Mouse (Mus musculus) T-helper 1 cell (primary cell): Measurements from ENCODE around the gene Gm14391.
"Not testable (repeated sequence)": the region's sequence is repeated elsewhere in the genome, so short reads cannot be mapped to it uniquely, and the experiment has no call there.

Source experiments
- in situ Hi-C: fragments of 300-600 bp; cut with MboI, MseI; formaldehyde crosslinking; loops from one replicate; pipeline ENCODE4 v1.15.1; 2025; ENCODE audit warnings: high pct_unique_total_duplicates

Gene Gm14391

GRCm38 (mm10) chr2:175206732-175207131 lies at the start of gene Gm14391:
Gm14391 (minus strand) TSS chr2:175206917.
- in situ Hi-C loops, result loop anchor here (25.0 kb wide), 1 partner anchor 269 kb away; no protein-coding TSS in a partner anchor

DNA sequence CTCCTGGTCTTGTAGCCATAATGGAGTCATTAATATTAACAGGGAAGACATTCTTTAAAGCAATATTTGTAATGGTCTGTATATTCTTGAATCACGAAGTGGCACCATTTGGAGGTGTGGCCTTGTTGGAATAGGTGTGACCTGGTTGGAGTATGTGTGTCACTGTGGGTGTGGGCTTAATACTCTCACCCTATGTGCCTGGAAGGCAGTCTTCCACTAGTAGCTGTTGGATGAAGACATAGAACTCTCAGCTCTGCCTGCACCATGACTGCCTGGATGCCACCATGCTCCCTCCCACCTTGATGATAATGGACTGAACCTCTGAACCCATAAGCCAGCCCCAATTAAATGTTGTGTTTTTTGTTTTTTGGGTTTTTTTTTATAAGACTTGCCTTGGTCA lies 27.7 kb downstream of the Gm14391 start:
- in situ Hi-C loops, result loop anchor here (5.0 kb wide), 1 partner anchor 813 kb away; no protein-coding TSS in a partner anchor

DNA sequence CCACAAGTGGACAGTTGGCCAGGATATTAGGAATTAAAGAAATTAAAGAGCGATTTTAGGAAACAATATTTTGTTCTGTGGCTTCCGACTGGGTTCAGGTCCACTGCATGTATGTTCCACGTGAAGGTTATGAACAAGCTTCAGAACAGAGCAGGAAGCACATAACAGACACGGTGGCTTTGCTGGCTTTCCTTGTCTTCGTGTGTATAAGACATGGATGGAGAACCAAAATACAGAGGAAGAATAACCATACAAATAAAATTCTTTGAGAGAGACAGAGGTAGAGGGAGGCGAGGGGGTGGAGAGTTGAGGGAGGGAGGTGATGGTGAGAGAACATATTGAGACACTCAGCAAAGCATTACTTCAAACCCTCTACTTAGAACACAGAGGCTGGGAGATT lies 30.4 kb downstream of the Gm14391 start:
- in situ Hi-C loops, result loop anchor here (5.0 kb wide), 1 partner anchor 816 kb away; no protein-coding TSS in a partner anchor

DNA sequence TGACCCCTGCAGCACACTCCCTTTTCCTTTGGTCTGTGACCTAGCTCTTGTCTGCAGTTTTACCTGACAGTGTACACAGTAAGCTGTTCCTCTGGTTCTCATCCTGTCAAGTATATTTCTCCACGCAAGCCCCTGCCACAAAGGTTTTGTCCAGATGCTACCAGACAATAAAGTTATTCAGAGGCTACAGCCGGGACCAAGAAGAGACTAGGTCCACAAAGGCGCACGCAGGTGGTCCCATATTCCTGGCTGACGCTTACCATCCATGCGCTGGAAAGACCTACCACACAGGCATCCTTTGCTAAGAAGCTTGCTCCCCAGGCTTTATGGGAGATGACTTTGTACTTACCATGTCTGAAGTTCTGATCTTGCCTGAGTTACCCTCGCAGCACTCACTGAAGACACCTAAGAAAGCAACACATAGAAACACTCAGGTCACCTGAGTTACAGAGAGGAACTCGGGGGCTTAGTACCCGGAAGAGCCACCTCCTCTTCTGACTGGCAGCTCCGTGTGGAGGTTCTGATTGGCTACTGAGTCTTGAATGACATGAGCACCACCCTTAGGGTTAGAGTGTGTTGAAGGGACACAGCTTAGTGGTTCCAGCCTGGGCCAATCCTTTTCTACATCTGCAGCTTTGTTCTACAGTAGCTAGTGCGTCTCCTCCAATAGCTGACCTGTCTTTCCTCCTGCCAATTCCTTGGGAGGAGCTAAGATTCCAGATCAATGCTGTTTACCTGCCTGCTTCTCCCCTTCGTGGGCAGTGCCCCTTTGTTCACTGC lies 31.1 kb downstream of the Gm14391 start, which contains the start of gene Gm14443:
Gene Gm14443 (minus strand): TSS at position 471 of the 780 bp plus-strand sequence.
- in situ Hi-C loops, result loop anchor here (5.0 kb wide), 1 partner anchor 817 kb away; no protein-coding TSS in a partner anchor

GRCm38 (mm10) chr2:175174058-175174457 lies 32.7 kb downstream of the Gm14391 start:
- in situ Hi-C loops, result loop anchor here (25.0 kb wide), 4 partner anchors 488 to 1463 kb away; partner anchors contain the start of genes Gm14308 and Gm6710

- in situ Hi-C loops, result loop anchor here (25.0 kb wide), 4 partner anchors 489 to 1464 kb away; partner anchors contain the start of genes Gm14308 and Gm6710
Measured at GRCm38 (mm10) chr2:175172906-175173595, 33.7 kb downstream of the Gm14391 start.

DNA sequence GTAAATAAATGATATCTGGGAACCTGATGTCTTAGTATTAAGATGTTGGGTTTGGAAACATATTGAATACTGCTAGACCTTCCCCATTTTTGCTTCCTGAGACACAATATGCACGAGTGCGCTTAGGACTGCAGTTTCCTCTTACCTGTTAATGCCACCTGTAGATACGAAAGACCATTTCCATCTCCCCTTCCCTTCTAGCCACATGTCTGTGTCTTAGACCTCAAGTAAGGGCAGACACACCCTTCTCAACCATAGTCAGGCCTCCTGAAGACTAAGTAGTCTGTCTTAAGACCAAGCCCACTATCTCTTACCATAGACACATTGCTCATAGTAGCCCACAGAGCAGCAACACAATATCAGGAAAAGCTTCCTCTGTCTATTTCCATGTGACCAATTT lies 34.6 kb downstream of the Gm14391 start:
- in situ Hi-C loops, result loop anchor here (25.0 kb wide), 4 partner anchors 490 to 1465 kb away; partner anchors contain the start of genes Gm14308 and Gm6710

DNA sequence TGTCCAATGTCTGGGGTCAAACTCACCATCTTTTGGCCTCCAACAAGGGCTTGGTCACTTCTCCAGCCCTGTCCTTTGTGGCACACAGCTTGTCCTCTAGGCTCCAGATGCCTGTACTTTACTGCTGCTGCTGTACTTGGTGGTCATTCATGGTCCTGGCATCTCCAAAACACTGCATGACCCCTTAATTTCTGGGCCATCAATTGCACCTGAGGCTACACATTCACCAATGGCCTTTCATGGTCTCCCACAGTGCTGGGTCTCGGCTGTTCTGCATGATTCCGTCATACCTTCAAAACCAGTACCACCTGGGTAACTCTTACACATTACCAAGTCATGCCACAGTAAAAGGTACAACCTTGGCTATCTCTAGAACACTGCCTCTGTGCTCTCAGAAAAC lies 39.8 kb downstream of the Gm14391 start:
- in situ Hi-C loops, result loop anchor here (25.0 kb wide), 4 partner anchors 495 to 1470 kb away; partner anchors contain the start of genes Gm14308 and Gm6710

GRCm38 (mm10) chr2:175165110-175165509 lies 41.6 kb downstream of the Gm14391 start:
- in situ Hi-C loops, result loop anchor here (25.0 kb wide), 4 partner anchors 497 to 1472 kb away; partner anchors contain the start of genes Gm14308 and Gm6710

- in situ Hi-C loops, result loop anchor here (25.0 kb wide), 4 partner anchors 501 to 1476 kb away; partner anchors contain the start of genes Gm14308 and Gm6710
Measured at GRCm38 (mm10) chr2:175161438-175161837, 45.3 kb downstream of the Gm14391 start.

- in situ Hi-C loops, result loop anchor here (25.0 kb wide), 4 partner anchors 504 to 1479 kb away; partner anchors contain the start of genes Gm14308 and Gm6710
Measured at GRCm38 (mm10) chr2:175158642-175159041, 48.1 kb downstream of the Gm14391 start.

GRCm38 (mm10) chr2:175156696-175157095 lies 50.0 kb downstream of the Gm14391 start:
- in situ Hi-C loops, result loop anchor here (25.0 kb wide), 4 partner anchors 506 to 1481 kb away; partner anchors contain the start of genes Gm14308 and Gm6710

DNA sequence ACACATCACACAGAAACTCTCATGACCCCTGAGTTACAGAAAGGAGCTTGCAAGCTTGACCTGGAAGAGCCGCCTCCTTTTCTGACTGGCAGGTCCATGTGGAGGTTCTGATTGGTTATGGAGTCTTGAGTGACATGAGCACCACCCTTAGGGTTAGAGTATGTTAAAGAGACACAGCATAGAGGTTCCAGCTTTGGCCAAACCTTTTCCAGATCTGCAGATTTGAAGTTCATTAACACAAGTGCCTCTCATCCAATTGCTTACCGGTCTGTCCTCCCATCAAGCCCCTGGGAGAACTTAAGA lies 64.8 kb downstream of the Gm14391 start, which contains the start of gene Gm14399:
Gene Gm14399 (minus strand): TSS at position 20 of the 303 bp plus-strand sequence.
- in situ Hi-C loops, result not testable (repeated sequence)

DNA sequence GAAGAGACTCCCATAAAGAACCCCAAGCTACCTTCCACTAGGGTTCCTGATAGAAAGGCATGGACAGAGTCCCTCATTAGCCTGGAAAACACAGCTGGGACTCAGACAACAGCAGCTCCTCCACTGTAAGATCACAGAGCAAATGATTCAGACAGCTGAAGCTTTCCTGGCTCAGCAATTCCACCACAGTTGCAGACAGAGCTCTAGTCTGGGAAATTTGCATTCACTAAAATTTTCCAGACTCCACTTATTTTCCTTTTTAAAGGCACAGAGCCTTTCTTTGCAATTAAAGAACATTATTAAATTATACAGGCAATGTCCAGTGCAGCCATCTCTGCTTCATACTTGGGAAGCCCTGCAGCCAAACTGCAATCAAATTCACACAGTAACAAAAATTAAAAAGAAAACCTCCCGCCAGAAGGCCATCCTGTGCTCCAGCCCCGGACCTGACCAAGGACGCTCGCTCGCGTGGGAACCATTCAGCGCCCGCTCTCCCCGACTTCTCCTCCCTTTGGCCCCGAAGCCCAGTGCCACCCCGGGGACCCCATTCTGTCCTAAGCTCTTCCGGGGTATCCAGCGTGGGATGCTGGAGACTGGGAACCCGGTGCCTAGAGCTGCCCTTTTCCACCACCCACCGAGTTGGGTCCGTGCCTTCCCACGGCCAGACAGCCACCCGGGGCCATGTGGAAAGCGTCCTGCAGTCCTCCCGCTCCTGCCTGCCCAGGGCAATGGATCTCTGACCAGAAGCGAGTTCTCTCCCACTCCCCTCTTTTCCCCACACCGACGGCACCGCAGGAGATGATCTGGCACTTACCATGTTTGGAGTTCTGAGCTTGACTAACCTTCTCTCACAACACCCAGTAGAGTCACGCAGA lies 65.4 kb downstream of the Gm14391 start:
- in situ Hi-C loops, result not testable (repeated sequence)
